Mouse (Mus musculus) neural tube, embryonic 10.5 days (tissue): ENCODE measurements around the gene Ptprq.

Experiments
- DNase-seq: peaks from one replicate; pipeline ENCODE4 v3.0.0-alpha.2; 2017; ENCODE audit warnings: low spot score; ENCODE audit errors: extremely low spot score

Gene Ptprq

GRCm38 (mm10) chr10:107492867-107493579 lies 226.8 kb downstream of the Ptprq start:
- DNase-seq: peak; percentile 32

DNA sequence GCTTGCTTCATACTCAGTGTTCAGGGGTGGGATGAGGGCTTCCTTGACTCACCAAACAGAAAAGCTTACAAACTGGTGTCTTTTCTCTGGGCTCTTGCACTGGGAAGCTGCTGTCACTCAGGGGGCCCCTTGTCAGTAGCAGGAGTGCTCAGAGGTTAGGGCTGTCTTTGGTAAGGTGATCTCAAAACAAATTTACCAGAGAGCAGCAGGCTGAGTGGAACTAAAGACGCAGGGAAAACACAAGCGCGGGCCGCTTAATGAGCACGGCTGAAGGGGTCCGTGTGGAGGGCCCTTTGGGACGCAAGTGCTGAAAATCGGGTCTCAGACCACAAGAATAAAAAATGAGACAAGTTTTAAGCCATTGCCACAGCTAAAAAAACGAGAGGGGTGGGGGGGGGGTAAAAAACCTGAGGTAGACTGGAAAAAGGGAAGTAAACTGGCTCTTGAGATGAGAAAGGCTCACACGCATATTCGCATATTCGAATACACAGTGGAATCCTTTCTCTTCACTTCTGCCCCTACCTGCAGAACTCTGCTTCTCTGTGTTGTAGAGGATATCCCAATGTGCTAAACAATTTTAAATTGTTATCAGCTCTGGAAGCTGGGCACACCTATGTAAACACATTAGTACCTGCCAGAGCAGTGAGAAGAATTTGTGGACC lies 231.1 kb downstream of the Ptprq start:
- peak; percentile 25 for DNase-seq

GRCm38 (mm10) chr10:107486770-107487169 lies 233.1 kb downstream of the Ptprq start:
- DNase-seq: no peak

DNA sequence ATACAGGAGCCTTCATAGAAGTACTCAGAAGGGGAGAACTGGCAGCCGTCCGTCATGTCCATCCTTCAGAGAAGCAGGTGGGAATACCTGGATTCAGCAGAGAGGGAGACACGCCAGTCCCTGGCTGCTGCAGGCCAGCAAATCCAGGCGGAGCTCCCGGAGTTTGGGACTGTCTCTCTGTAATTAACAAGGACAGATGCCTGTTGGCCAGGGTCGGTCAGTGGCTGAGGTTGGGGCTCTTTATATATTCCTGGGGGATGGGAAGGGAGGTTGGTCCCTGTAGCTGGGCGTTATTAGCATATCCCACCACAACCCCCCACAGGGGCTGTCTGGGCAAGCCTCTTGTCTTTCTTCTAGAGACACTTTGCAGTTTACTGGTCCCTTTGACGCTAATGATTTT lies 234.0 kb downstream of the Ptprq start, which contains the start of gene Myf5:
TSS of gene Myf5 (minus strand) at position 265 of the 400 bp plus-strand sequence.
- no peak for DNase-seq

DNA sequence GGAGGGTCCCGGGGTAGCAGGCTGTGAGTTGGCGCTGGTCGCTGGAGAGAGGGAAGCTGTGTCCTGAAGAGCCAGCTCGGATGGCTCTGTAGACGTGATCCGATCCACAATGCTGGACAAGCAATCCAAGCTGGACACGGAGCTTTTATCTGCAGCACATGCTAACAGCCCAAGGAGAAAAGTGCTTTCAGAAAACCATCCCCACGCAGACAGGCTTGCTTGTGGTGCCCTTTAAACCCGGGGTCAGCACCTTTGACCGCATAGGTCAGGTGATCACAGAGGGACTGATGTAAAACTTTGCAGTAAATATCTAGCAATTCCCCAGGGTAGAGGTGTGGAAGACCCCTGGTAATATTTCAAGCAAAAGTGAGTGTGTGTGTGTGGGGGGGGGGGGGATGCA lies 235.8 kb downstream of the Ptprq start:
- peak; percentile 51 for DNase-seq

- DNase-seq: no peak
Observed at GRCm38 (mm10) chr10:107473497-107473896, 246.4 kb downstream of the Ptprq start.

DNA sequence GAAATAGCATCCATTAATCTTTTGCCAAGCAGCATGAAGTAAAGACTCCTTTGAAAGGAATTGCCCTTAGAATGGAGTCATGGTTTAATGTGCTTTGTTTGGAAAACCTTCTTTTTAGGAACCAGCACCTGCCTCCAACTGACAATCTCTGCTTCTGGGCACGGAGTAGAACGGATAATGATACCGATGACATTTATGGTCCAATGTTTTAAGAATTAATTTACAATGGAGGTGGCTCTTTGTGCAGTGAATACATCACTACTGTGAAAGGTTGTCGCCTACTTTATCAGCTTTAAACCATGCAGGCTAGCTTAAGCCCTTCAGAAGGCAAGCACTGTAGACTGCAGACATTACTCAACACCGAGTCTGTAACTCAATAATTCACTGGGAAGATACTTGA lies 248.1 kb downstream of the Ptprq start:
- no peak for DNase-seq

- DNase-seq: no peak
Observed at GRCm38 (mm10) chr10:107467819-107468218, 252.0 kb downstream of the Ptprq start.
